In the genomic region with DNA sequence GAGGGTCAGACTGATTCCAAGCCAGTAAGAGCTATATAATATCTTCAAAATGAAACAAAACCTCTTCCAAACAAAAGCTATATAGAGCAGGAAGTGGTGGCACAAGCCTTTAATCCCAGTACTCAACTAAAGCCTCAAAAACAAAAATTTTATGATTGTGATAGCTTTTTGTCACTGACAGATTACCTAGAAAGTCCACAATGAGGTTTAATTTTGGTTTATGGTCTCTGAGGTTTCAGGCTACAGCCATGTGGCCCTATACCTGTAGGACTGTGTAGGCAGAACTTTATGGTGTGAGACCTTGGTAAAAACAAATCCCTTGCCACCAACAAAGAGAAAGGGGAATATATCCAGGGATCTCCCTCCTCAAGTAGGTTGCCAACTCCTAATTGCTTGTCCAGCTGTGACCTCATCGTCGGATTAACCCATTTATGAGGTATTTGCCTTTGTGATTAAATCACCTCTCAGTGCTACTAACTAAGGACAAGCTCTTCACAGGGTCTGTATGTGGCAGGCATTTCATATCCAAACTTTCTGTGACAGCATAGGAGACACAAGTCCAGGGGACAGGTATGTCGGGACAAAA, we compare ENCODE assay signal across 9 mouse cellular contexts. TPM values are rescaled to one million over a fixed set of nuclear protein-coding genes. Genes with fewer than 3 reads are reported as not detected.
DNase-seq lines count a peak whose midpoint lies in the region; ATAC-seq and TF ChIP-seq lines count a peak whose summit lies in the region.
"Had no signal": no experiment of that assay in that cellular context is flagged by ENCODE, and none has a peak within 500 bp of the region (broad histone marks: within the 10 kb centered on the region; RNA-seq: fewer than 3 reads in every experiment).

No protein-coding gene starts in this region.

- DNase-seq in heart, postnatal 25 days (ENCODE audit: low spot score) = no peak
- DNase-seq in ES-E14 (ENCODE audit: low read depth, low spot score) = no peak
- no peak for DNase-seq in midbrain, embryonic 10.5 days (ENCODE audit: low spot score)
- no peak for DNase-seq in urinary bladder, postnatal 36 days (ENCODE audit: low spot score in 2 of 2)
- DNase-seq in adrenal gland, adult 8-10 months = no peak
- DNase-seq in gastrocnemius, postnatal 10 days = no peak
- DNase-seq: lung, postnatal 14 days had no signal

- peak overlapping the region; percentile 83 for H3K4me2 ChIP-seq in heart, embryonic 12.5 days
- H3K4me2 ChIP-seq in hindbrain, embryonic 12.5 days (replicated peaks) = peak overlapping the region; percentile 84

- H3K9ac ChIP-seq in heart, embryonic 12.5 days = no peak overlapping the region
- no peak overlapping the region; the same call in 1 of the 2 replicates for H3K9ac ChIP-seq in ES-E14 (ENCODE audit: insufficient read depth, low read depth, low read length, poor library complexity, severe bottlenecking)
- peak overlapping the region; percentile 100; the same call in 1 of the 2 replicates for H3K9ac ChIP-seq in hindbrain, embryonic 12.5 days

- peaks cover 20% of the 10 kb centered on the region for H3K4me1 ChIP-seq in heart, embryonic 12.5 days (replicated peaks)
- 0 out of 4 replicates have a peak, but pooled peaks cover 0 to 3% of the 10 kb centered on the region in 2 experiments for H3K4me1 ChIP-seq in ES-E14 (ENCODE audit: control insufficient read depth in 2 of 2, insufficient read depth in 2 of 2, low read length in 2 of 2, poor library complexity in 1 of 2)
- H3K4me1 ChIP-seq in hindbrain, embryonic 12.5 days = peaks cover 20% of the 10 kb centered on the region
- H3K4me1 ChIP-seq in midbrain, embryonic 10.5 days = peaks cover 38% of the 10 kb centered on the region

- H3K4me3 ChIP-seq in heart, embryonic 12.5 days = peak overlapping the region; percentile 92; the same call in 1 of the 2 replicates
- H3K4me3 ChIP-seq in ES-E14 (ENCODE audit: insufficient read depth in 1 of 2, low read depth in 1 of 2, low read length in 2 of 2, poor library complexity in 1 of 2, severe bottlenecking in 1 of 2) = 0 out of 4 replicates have a peak overlapping the region, but pooled peaks have one; percentile 88 to 97
- 0 out of 2 replicates have a peak overlapping the region, but pooled peaks have one; percentile 99 for H3K4me3 ChIP-seq in hindbrain, embryonic 12.5 days
- H3K4me3 ChIP-seq in midbrain, embryonic 10.5 days = peak overlapping the region; percentile 99

- 90% methylated on average over 3 of the region's 3 CpGs for WGBS in heart, embryonic 12.5 days
- 85% methylated on average over 3 of the region's 3 CpGs for WGBS in hindbrain, embryonic 12.5 days
- 66% methylated on average over 3 of the region's 3 CpGs for WGBS in midbrain, embryonic 10.5 days

- peaks cover 13% of the 10 kb centered on the region for H3K36me3 ChIP-seq in heart, embryonic 12.5 days
- H3K36me3 ChIP-seq in ES-E14 (ENCODE audit: control insufficient read depth, insufficient read depth, low read length, poor library complexity, severe bottlenecking) = peaks cover 11% of the 10 kb centered on the region; the same call in 1 of the 2 replicates
- H3K36me3 ChIP-seq in hindbrain, embryonic 12.5 days = peaks cover 14% of the 10 kb centered on the region
- peaks cover 24% of the 10 kb centered on the region for H3K36me3 ChIP-seq in midbrain, embryonic 10.5 days

- no peak overlapping the region for H3K27ac ChIP-seq in heart, embryonic 12.5 days (ENCODE audit: poor library complexity, severe bottlenecking)
- no peak overlapping the region for H3K27ac ChIP-seq in ES-E14 (ENCODE audit: insufficient read depth, low read depth, low read length, poor library complexity, severe bottlenecking)
- no peak overlapping the region; the same call in 1 of the 2 replicates for H3K27ac ChIP-seq in hindbrain, embryonic 12.5 days
- H3K27ac ChIP-seq in midbrain, embryonic 10.5 days (replicated peaks) = peak overlapping the region; percentile 100

- no peaks in the 10 kb centered on the region for H3K27me3 ChIP-seq in heart, embryonic 12.5 days (replicated peaks)
- no peaks in the 10 kb centered on the region for H3K27me3 ChIP-seq in hindbrain, embryonic 12.5 days
- H3K27me3 ChIP-seq in midbrain, embryonic 10.5 days (ENCODE audit: low read depth, poor library complexity, severe bottlenecking) = peaks cover 9% of the 10 kb centered on the region; the same call in 1 of the 2 replicates

- H3K9me3 ChIP-seq in heart, embryonic 12.5 days (replicated peaks) = no peaks in the 10 kb centered on the region
- H3K9me3 ChIP-seq in ES-E14 (ENCODE audit: control insufficient read depth, insufficient read depth, low read depth, low read length) = no peaks in the 10 kb centered on the region
- no peaks in the 10 kb centered on the region for H3K9me3 ChIP-seq in hindbrain, embryonic 12.5 days (replicated peaks)
- no peaks in the 10 kb centered on the region for H3K9me3 ChIP-seq in midbrain, embryonic 10.5 days (replicated peaks)

- ATAC-seq in heart, embryonic 12.5 days (ENCODE audit: insufficient number of reproducible peaks, low FRiP score) = no peak
- ATAC-seq in hindbrain, embryonic 12.5 days (ENCODE audit: low FRiP score) = no peak

- intact Hi-C loops in heart, postnatal 25 days (cut with DNase I) = no loop called here

- in situ Hi-C loops in ES-E14 (cut with MboI; ENCODE audit: low sequenced_read_pairs in 2 of 2, unreplicated experiment in 2 of 2) = no loop called here

TF ChIP-seq in ES-E14, 5 proteins besides CTCF, POLR2A, EP300 and RAD21:
- TF ChIP-seq ZNF384 (IDR thresholded peaks at IDR 0.05; ENCODE audit: low read depth, low read length) (no peak), CHD2 (IDR thresholded peaks at IDR 0.05; ENCODE audit: low read depth, low read length) (no peak), MAFK (IDR thresholded peaks at IDR 0.05; ENCODE audit: insufficient read depth, low read depth, low read length) (no peak), HCFC1 (IDR thresholded peaks at IDR 0.05; ENCODE audit: borderline replicate concordance, insufficient read depth, low read length) (no peak), ZC3H11A (IDR thresholded peaks at IDR 0.05; ENCODE audit: borderline replicate concordance, low read depth, low read length) (no peak)

RNA-seq across cellular contexts. Expression of a gene that starts 1.5 kb away (rescaled TPM):
- 89.8 and 102 TPM in 2 replicates for polyA plus RNA-seq in heart, embryonic 12.5 days (2016; fragmentation: Nextera tagmentation; extraction: Ambion mirVana)
- total RNA-seq in heart, postnatal 25 days (2021) = 10 to 100 TPM; 19.0 to 23.4 TPM
- 82.8 and 91.5 TPM in 2 replicates for total RNA-seq in ES-E14 (2012; rRNA removed)
- polyA plus RNA-seq in hindbrain, embryonic 12.5 days (2016; fragmentation: Nextera tagmentation; extraction: Ambion mirVana) = 122 and 123 TPM in 2 replicates
- 98.2 and 106 TPM in 2 replicates for polyA plus RNA-seq in midbrain, embryonic 10.5 days (2016; fragmentation: Nextera tagmentation; extraction: Ambion mirVana)
- 10 to 100 TPM; 53.2 to 91.9 (median 84.1) TPM for total RNA-seq in adrenal gland, adult 8-10 months (2022)
- 10 to 100 TPM; 22.7 to 36.5 TPM for total RNA-seq in gastrocnemius, postnatal 10 days (2021)
